Mouse (Mus musculus) CH12.LX (cell line): ENCODE data around the gene Cfap58. TPM values are rescaled to one million over a fixed set of nuclear protein-coding genes. Genes with fewer than 3 reads are reported as not detected.

Experiments used
- DNase-seq: peaks from one replicate; pipeline ENCODE4 v3.0.0-alpha.2; 2013; ENCODE audit errors: extremely low read depth
- H3K27ac ChIP-seq: 2 replicates; pipeline ENCODE4 v1.5.1; 2012; ENCODE audit warnings: low read depth, mild to moderate bottlenecking, control low read depth, moderate library complexity; ENCODE audit not compliant: insufficient read depth
- H3K27me3 ChIP-seq: replicated peaks from 2 replicates; pipeline ENCODE3; 2012; ENCODE audit warnings: inconsistent platforms
- H3K36me3 ChIP-seq, 2 experiments: replicated peaks in 1 of 2; 2 replicates each; pipeline versions ENCODE3 to v1.6.1; 2012; ENCODE audit warnings: inconsistent platforms in 1 of 2, low read length in 1 of 2, mild to moderate bottlenecking in 1 of 2, mixed read lengths in 1 of 2, moderate library complexity in 1 of 2; ENCODE audit not compliant: control insufficient read depth in 1 of 2, insufficient read depth in 1 of 2
- H3K4me1 ChIP-seq, 2 experiments: 2 replicates each; pipeline ENCODE4 v1.6.1; 2012; ENCODE audit warnings: inconsistent platforms in 1 of 2, moderate library complexity in 1 of 2; ENCODE audit not compliant: insufficient read depth in 2 of 2, control insufficient read depth in 1 of 2
- H3K4me2 ChIP-seq: 2 replicates; pipeline ENCODE4 v1.6.1; 2012; ENCODE audit warnings: low read depth, mild to moderate bottlenecking, control low read depth; ENCODE audit not compliant: poor library complexity, insufficient read depth, severe bottlenecking
- H3K4me3 ChIP-seq, 3 experiments: fragments of 150-350 bp in 1 of 3; sonication (generic) in 1 of 3; replicated peaks in 1 of 3; 2 replicates each; pipeline versions ENCODE3 to v1.5.1; 2011 to 2012; ENCODE audit warnings: low read depth in 2 of 3, low read length in 2 of 3, mild to moderate bottlenecking in 2 of 3, moderate library complexity in 2 of 3, control low read depth in 1 of 3, improper control_type of control experiment in 1 of 3, inconsistent platforms in 1 of 3, mixed read lengths in 1 of 3; ENCODE audit not compliant: poor library complexity in 1 of 3
- H3K79me2 ChIP-seq: replicated peaks from 2 replicates; pipeline ENCODE4 v1.6.1; 2012; ENCODE audit warnings: mild to moderate bottlenecking, moderate library complexity; ENCODE audit not compliant: control insufficient read depth, poor library complexity, insufficient read depth, severe bottlenecking; ENCODE audit errors: extremely low read depth
- H3K9ac ChIP-seq: 2 replicates; pipeline ENCODE4 v1.6.1; 2012; ENCODE audit warnings: low read depth, mild to moderate bottlenecking, control low read depth, moderate library complexity; ENCODE audit not compliant: insufficient read depth
- H3K9me3 ChIP-seq: replicated peaks from 2 replicates; pipeline ENCODE3; 2012; ENCODE audit warnings: low read length, inconsistent platforms, mixed read lengths
- BHLHE40 ChIP-seq: IDR thresholded peaks from 2 replicates; pipeline ENCODE4 v1.6.1; 2011; ENCODE audit warnings: mild to moderate bottlenecking, low read depth, low read length, improper control_type of control experiment
- CHD1 ChIP-seq: IDR thresholded peaks from 2 replicates; pipeline ENCODE4 v1.6.1; 2012; ENCODE audit warnings: low read depth, low read length, improper control_type of control experiment, inconsistent platforms
- CHD2 ChIP-seq: IDR thresholded peaks from 2 replicates; pipeline ENCODE4 v1.6.1; 2011; ENCODE audit warnings: low read length, improper control_type of control experiment
- CTCF ChIP-seq, 2 experiments: IDR thresholded peaks in 1 of 2; conservative IDR thresholded peaks in 1 of 2; 2 replicates each; pipeline ENCODE4 v1.5.1; 2011 to 2012; ENCODE audit warnings: low read depth in 2 of 2, low read length in 2 of 2, improper control_type of control experiment in 1 of 2, inconsistent platforms in 1 of 2, mild to moderate bottlenecking in 1 of 2, moderate library complexity in 1 of 2
- E2F4 ChIP-seq: IDR thresholded peaks from 2 replicates; pipeline ENCODE4 v1.6.1; 2011; ENCODE audit warnings: low read depth, low read length, improper control_type of control experiment; ENCODE audit not compliant: insufficient replicate concordance
- EP300 ChIP-seq: IDR thresholded peaks from 2 replicates; pipeline ENCODE4 v1.6.1; 2011; ENCODE audit warnings: low read length, improper control_type of control experiment
- ETS1 ChIP-seq: conservative IDR thresholded peaks from 2 replicates; pipeline ENCODE4 v1.6.1; 2012; ENCODE audit warnings: low read depth, mild to moderate bottlenecking, inconsistent platforms, low read length, improper control_type of control experiment, moderate library complexity
- IRF4 ChIP-seq: IDR thresholded peaks from 2 replicates; pipeline ENCODE4 v1.6.1; 2014; ENCODE audit warnings: low read depth, mild to moderate bottlenecking, inconsistent platforms, low read length, improper control_type of control experiment
- JUND ChIP-seq: conservative IDR thresholded peaks from 2 replicates; pipeline ENCODE4 v1.6.1; 2011; ENCODE audit warnings: low read depth, low read length, improper control_type of control experiment
- KAT2A ChIP-seq: IDR thresholded peaks from 2 replicates; pipeline ENCODE4 v1.6.1; 2012; ENCODE audit warnings: low read length, improper control_type of control experiment, inconsistent platforms; ENCODE audit not compliant: insufficient replicate concordance
- MAFK ChIP-seq: IDR thresholded peaks from 2 replicates; pipeline ENCODE4 v1.6.1; 2011; ENCODE audit warnings: low read length, improper control_type of control experiment; ENCODE audit not compliant: insufficient replicate concordance
- MAX ChIP-seq: IDR thresholded peaks from 2 replicates; pipeline ENCODE4 v1.6.1; 2011; ENCODE audit warnings: low read length, improper control_type of control experiment
- MAZ ChIP-seq: IDR thresholded peaks from 2 replicates; pipeline ENCODE4 v1.6.1; 2012; ENCODE audit warnings: low read depth, mild to moderate bottlenecking, inconsistent platforms, low read length, improper control_type of control experiment, moderate library complexity
- MEF2A ChIP-seq: IDR thresholded peaks from 2 replicates; pipeline ENCODE4 v1.6.1; 2014; ENCODE audit warnings: low read depth, mild to moderate bottlenecking, inconsistent platforms, low read length, improper control_type of control experiment, borderline replicate concordance
- MXI1 ChIP-seq: IDR thresholded peaks from 2 replicates; pipeline ENCODE4 v1.6.1; 2011; ENCODE audit warnings: mild to moderate bottlenecking, low read depth, low read length, improper control_type of control experiment
- MYC ChIP-seq: IDR thresholded peaks from 2 replicates; pipeline ENCODE4 v1.6.1; 2011; ENCODE audit warnings: low read depth, mild to moderate bottlenecking, improper control_type of control experiment, low read length
- NELFE ChIP-seq: IDR thresholded peaks from 2 replicates; pipeline ENCODE4 v1.6.1; 2011; ENCODE audit warnings: low read depth, low read length, improper control_type of control experiment
- NRF1 ChIP-seq: IDR thresholded peaks from 2 replicates; pipeline ENCODE4 v1.6.1; 2014; ENCODE audit warnings: low read depth, mild to moderate bottlenecking, inconsistent platforms, low read length, improper control_type of control experiment, moderate library complexity
- PAX5 ChIP-seq: IDR thresholded peaks from 2 replicates; pipeline ENCODE4 v1.6.1; 2012; ENCODE audit warnings: low read length, inconsistent platforms, mixed read lengths
- POLR2A ChIP-seq: IDR thresholded peaks from 2 replicates; pipeline ENCODE4 v1.6.1; 2011; ENCODE audit warnings: low read depth, mild to moderate bottlenecking, improper control_type of control experiment, low read length
- RAD21 ChIP-seq: IDR thresholded peaks from 2 replicates; pipeline ENCODE4 v1.6.1; 2011; ENCODE audit warnings: low read depth, mild to moderate bottlenecking, low read length, improper control_type of control experiment, moderate library complexity
- SIN3A ChIP-seq: IDR thresholded peaks from 2 replicates; pipeline ENCODE4 v1.6.1; 2012; ENCODE audit warnings: low read length, improper control_type of control experiment, inconsistent platforms
- SMC3 ChIP-seq: IDR thresholded peaks from 2 replicates; pipeline ENCODE4 v1.6.1; 2011; ENCODE audit warnings: low read depth, low read length, improper control_type of control experiment
- TCF12 ChIP-seq: IDR thresholded peaks from 2 replicates; pipeline ENCODE4 v1.6.1; 2014; ENCODE audit warnings: low read depth, mild to moderate bottlenecking, inconsistent platforms, low read length, improper control_type of control experiment
- USF1 ChIP-seq: IDR thresholded peaks from 2 replicates; pipeline ENCODE4 v1.6.1; 2014; ENCODE audit warnings: low read depth, mild to moderate bottlenecking, inconsistent platforms, low read length, improper control_type of control experiment
- USF2 ChIP-seq: conservative IDR thresholded peaks from 2 replicates; pipeline ENCODE4 v1.6.1; 2011; ENCODE audit warnings: low read depth, low read length, improper control_type of control experiment
- ZKSCAN1 ChIP-seq: IDR thresholded peaks from 2 replicates; pipeline ENCODE4 v1.6.1; 2012; ENCODE audit warnings: low read depth, inconsistent platforms, low read length, improper control_type of control experiment, borderline replicate concordance
- ZMIZ1 ChIP-seq: IDR thresholded peaks from 2 replicates; pipeline ENCODE4 v1.6.1; 2012; ENCODE audit warnings: low read depth, mild to moderate bottlenecking, inconsistent platforms, low read length, improper control_type of control experiment
- ZNF384 ChIP-seq: IDR thresholded peaks from 2 replicates; pipeline ENCODE4 v1.6.1; 2012; ENCODE audit warnings: low read depth, low read length, improper control_type of control experiment, inconsistent platforms
- dilution Hi-C: fragments of 300-500 bp; cut with MboI; formaldehyde crosslinking; loops from 2 replicates; pipeline ENCODE4 v1.14.3; 2020; ENCODE audit warnings: low sequenced_read_pairs; ENCODE audit not compliant: extremely low pct_unique_long_range_greater_than_20kb, extremely low pct_ligation_motif_present
- in situ Hi-C: fragments of 300-500 bp; cut with MboI; formaldehyde crosslinking; loops from 3 replicates; pipeline ENCODE4 v1.14.3; 2019; ENCODE audit warnings: low sequenced_read_pairs, low pct_ligation_motif_present, low pct_unique_long_range_greater_than_20kb, mixed read lengths
- polyA plus RNA-seq: library from polyadenylated mRNA; unstranded; fragments of >175 nt; gene quantifications from 2 replicates; pipeline ENCODE4 v1.2.1, GENCODE M21; 2012; ENCODE audit warnings: low read depth; ENCODE audit not compliant: insufficient read length
- total RNA-seq, 2 experiments: library from RNA; depleted of rRNA; stranded (reverse); fragments of 300-350 nt in 1 of 2; fragments of >200 nt in 1 of 2; gene quantifications; 2 replicates each; pipeline ENCODE4 v1.2.3; 2012 to 2014

The Cfap58 gene
- total and polyA plus RNA-seq, 3 experiments, result 0.13 to 0.27 TPM; not detected in 1

DNA sequence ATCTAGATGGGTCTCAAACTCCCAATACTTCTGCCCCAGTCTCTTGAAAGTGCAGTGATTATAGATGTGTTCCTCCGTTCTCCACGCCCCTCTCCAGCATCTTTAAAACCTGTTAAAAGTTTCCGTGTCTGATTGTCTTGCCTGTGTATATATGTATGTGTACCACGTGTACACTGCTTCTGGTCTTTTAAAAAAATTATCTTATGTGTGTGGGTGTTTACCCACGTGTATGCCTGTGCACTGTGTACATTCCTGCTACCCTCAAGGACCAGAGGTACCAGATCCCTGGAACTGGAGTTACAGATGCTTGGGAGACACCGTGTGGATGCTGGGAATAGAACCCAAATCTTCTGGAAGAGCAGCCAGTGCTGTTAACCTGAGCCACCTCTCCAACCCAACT, 1.9 kb upstream of the Cfap58 start:
- DNase-seq, result no peak
- no peak overlapping the region for H3K4me2 ChIP-seq
- H3K79me2 ChIP-seq, result no peaks in the 10 kb centered on the region
- dilution Hi-C loops, result no loop called here
- no peak overlapping the region for H3K4me3 ChIP-seq
- in situ Hi-C loops, result loop anchor here (25.0 kb wide), 1 partner anchor 273 kb away; no protein-coding TSS in a partner anchor
- H3K27ac ChIP-seq, result no peak overlapping the region
- no peaks in the 10 kb centered on the region for H3K36me3 ChIP-seq
- TF ChIP-seq JUND, result no peak
- TF ChIP-seq MAX, result no peak
- no peak for TF ChIP-seq BHLHE40
- no peak for TF ChIP-seq TCF12
- TF ChIP-seq RAD21, result no peak
- no peak for TF ChIP-seq KAT2A
- TF ChIP-seq NRF1, result no peak
- TF ChIP-seq, all 38 proteins: peak for 0
- no peaks in the 10 kb centered on the region for H3K9me3 ChIP-seq
- H3K27me3 ChIP-seq, result peaks cover 29% of the 10 kb centered on the region
- no peak overlapping the region for H3K9ac ChIP-seq
- H3K4me1 ChIP-seq, result peaks cover 10 to 24% of the 10 kb centered on the region in 2 experiments

DNA sequence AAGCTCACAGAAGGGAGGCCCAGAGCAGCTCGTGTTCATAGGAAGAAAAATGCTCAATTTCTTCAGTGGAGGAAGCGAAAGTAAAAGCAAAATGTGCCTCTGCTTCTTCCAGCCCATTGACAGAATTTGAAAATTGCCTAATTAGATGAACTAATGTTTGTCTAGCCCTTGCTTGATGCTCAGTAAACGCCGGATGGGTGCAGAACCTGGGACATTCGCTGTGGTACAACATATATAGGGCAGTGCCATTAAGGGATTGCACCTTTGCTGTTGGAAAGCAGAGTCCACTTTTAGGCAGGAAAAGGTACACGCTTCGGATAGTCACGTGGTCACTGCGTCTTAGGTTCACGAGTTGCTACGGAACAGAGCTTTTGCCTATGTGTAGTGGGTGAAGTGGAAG, 985 bp upstream of the Cfap58 start:
- in situ Hi-C loops (loop anchor here (25.0 kb wide), 1 partner anchor 274 kb away; no protein-coding TSS in a partner anchor), dilution Hi-C loops (no loop called here)
- H3K27ac ChIP-seq, result peak overlapping the region; percentile 67
- peaks cover 10 to 24% of the 10 kb centered on the region in 2 experiments for H3K4me1 ChIP-seq
- H3K36me3 ChIP-seq, result no peaks in the 10 kb centered on the region
- H3K79me2 ChIP-seq, result no peaks in the 10 kb centered on the region
- TF ChIP-seq RAD21, result no peak
- no peak for TF ChIP-seq ZKSCAN1
- TF ChIP-seq CHD1, result no peak
- no peak for TF ChIP-seq MAFK
- TF ChIP-seq BHLHE40, result peak; percentile 83
- TF ChIP-seq ZNF384, result no peak
- no peak for TF ChIP-seq KAT2A
- TF ChIP-seq CTCF (conservative IDR thresholded peaks at IDR 0.05 in 1 of 2, IDR thresholded peaks at IDR 0.05 in 1 of 2; ENCODE audit: low read depth in 2 of 2, low read length in 2 of 2), result no peak
- TF ChIP-seq USF2, result peak; percentile 91
- peak; percentile 78 for TF ChIP-seq IRF4
- no peak for TF ChIP-seq PAX5
- peak; percentile 70; the same call in 1 of the 2 replicates for TF ChIP-seq SIN3A
- TF ChIP-seq MAZ, result no peak
- TF ChIP-seq MAX, result peak; percentile 98
- TF ChIP-seq USF1, result peak; percentile 88
- TF ChIP-seq ETS1, result 0 out of 2 replicates have a peak, but pooled peaks have one; percentile 57
- no peak for TF ChIP-seq CHD2
- TF ChIP-seq MYC, result peak; percentile 82
- TF ChIP-seq EP300, result peak; percentile 73
- 0 out of 2 replicates have a peak, but pooled peaks have one; percentile 39 for TF ChIP-seq MEF2A
- TF ChIP-seq TCF12, result peak; percentile 43; the same call in 1 of the 2 replicates
- peak; percentile 55; the same call in 1 of the 2 replicates for TF ChIP-seq POLR2A
- TF ChIP-seq MXI1, result peak; percentile 92
- TF ChIP-seq ZMIZ1, result no peak
- TF ChIP-seq E2F4, result no peak
- no peak for TF ChIP-seq NELFE
- TF ChIP-seq SMC3, result no peak
- peak overlapping the region; percentile 85 for H3K9ac ChIP-seq
- peak overlapping the region; percentile 96 for H3K4me2 ChIP-seq
- peaks cover 37% of the 10 kb centered on the region for H3K27me3 ChIP-seq
- H3K9me3 ChIP-seq, result no peaks in the 10 kb centered on the region
- peak overlapping the region; percentile 58 to 71 (median 68) for H3K4me3 ChIP-seq
- DNase-seq, result peak; percentile 65
